Mouse (Mus musculus): ENCODE measurements around the gene Gusb.
"Not testable (repeated sequence)": the region's sequence is repeated elsewhere in the genome, so short reads cannot be mapped to it uniquely, and the experiment has no call there.

The Gusb gene

DNA sequence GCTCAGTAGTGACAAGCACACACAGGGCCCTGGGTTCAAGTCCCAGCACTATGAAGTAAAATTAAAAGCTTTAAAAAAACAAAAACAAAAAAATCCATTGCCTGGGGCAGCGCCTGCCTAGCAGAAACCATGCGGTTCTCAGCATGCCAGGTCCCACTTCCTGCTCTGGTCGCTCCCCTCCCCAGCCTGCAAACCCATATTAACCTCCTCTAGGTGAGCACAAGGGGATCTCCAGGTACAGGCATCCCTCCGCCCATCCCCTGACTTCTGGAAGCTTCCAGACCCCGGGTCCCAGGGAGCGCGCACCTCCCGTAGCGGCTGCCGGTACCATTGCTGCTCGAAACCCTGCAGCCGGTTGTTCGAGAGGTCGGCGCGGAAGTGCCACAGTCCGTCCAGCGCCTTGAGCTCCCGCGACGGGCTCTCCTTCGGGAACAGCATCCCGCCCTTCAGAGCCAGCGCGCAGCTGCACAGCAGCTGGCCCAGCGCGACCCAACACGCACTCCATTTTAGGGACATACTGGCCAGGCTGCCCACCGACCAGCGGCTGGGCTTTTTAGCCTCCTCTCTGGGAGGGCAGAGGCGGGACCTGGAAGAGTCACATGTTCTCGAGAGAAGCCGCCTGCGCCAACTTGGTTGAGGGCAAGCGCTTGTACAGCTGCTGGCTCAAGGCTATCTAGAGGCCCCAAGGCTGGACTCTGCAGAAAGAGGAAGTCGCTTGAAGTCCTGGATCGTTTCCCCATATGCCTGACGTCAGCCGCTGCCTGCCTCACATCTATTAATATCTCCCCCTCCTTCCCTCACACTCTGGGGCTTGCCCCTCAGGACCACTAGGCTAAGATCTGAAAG is at the start of gene Gusb:
Gene Gusb (minus strand): TSS at position 749 of the 846 bp plus-strand sequence.
- peak; percentile 81 for DNase-seq

DNA sequence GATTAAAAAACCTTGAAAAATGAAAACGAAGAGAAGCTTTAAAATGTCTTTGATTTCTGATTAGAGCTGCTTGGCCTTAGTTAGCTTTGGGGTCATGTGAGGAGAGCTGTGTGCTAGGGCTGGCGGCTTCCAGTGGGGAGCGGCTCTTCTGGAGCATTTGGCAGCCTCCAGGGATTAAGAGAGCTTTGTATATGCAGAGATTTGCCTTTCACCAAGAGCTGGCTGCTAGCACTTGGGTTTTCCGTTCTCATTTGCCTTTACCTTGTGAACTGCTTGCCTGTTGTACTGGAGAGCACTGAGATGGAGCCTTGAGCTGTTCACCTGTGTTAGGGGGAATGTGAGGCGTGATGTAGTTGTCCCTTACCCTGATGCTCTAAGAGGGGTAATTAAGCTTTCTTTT is 49.7 kb upstream of the Gusb start:
- DNase-seq = no peak

DNA sequence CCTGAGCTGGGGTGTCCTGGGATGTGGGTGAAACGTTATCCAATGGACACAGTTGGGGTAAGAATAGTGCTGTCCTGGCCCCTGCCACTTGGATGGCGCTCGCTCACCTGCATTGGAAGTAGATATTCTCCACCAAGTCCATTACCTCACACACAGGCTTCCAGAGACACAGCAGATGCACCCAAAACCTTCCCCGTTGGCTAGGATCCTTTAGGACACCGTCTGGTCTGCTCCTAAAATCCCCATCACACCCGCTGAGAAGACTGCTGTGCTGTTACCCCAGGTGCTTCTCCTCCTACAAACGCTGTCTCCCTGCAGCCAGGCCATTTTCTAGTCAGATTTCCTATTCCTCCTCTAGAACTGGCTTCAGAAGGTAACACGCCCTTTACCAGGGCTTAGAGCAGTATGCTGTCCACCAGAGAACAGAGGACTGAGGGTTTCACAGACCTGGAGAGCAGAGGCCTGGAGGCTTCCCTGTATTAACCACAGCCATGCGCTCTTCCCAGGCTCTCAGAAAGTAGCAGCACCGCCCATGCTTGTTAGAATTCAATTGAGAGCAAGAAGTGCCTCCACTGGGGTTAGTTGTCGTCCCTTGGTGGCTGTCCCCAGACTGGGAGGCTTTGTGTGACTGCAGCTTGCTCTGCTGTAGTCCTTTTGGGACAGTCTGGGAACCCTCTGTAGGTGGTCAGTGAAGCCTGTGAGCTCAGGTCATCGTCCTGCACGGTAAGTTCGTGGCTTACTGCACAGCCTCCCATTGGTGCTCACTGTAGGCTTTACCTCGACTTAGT is 48.4 kb upstream of the Gusb start:
- DNase-seq = no peak

DNA sequence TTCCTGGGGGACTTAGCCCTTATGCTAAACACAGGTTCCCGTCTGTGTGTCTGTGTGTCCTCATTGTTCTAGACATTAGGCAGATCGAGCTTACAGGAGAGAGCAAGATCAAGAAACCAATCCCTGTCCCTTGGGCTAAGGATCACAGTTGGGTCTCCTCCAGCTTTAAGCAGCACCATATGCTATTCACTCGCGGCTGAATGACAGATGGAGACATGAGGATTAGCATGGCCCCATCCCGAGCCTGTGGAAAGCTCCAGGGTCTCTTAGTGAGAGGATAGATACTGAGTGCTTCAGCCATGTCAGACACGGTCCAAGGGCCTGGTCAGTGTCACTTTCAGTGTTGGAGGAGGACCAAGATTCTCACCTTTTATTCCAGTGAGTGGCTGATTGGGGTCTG is 47.6 kb upstream of the Gusb start:
- no peak for DNase-seq

DNA sequence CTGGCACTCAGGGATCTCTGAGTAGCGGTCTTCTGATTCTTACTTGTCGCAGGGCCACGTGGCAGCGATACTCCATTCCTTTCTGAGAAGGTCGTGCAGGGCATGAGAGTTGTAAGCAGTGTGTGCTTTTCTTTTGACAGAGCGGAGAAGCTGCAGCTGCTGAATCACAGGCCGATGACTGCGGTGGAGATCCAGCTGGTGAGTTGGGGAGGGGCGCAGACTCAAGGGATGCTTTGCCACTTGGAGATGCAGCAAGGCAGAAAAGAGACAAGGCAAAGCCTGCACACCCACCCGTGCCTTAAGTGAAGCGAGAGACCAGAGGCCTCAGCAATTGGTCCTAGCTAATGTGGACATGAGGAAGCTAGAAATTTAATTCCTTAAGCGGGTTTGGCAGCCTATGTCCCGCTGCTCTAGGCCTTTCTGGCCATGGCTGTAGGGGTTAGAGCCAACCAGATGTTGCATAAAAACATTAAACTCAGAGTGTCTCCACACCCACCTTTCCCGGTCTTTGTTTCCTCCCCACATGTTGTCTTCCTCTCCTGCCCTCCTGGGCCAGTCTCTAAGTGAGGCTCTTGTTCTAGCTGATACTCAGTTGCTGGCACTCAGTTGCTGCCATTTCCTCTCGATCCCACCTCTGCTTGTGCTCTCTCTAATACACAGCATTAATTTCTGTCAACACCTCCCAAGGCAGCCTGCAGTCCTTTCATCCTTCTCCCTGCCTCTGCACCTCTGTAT is 46.1 kb upstream of the Gusb start:
- DNase-seq = no peak

DNA sequence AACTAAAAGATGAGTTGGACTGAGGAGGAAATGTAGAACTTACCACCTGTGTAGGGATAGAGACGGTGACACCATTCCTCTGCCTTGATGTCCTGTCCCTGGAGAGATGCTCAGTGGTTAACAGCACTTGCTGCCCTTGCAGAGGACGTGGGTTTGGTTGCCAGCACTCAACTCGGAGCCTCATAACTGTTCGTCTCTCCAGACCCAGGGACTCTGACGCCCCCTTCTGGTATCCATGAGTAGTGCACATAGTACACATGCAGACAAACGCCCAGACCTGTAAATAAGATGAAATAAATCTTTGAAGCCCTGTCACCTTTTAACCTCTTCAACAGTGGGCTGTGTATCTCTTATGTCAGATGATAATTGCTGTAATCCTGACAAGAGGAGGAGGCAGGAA is 44.2 kb upstream of the Gusb start:
- DNase-seq = no peak

DNA sequence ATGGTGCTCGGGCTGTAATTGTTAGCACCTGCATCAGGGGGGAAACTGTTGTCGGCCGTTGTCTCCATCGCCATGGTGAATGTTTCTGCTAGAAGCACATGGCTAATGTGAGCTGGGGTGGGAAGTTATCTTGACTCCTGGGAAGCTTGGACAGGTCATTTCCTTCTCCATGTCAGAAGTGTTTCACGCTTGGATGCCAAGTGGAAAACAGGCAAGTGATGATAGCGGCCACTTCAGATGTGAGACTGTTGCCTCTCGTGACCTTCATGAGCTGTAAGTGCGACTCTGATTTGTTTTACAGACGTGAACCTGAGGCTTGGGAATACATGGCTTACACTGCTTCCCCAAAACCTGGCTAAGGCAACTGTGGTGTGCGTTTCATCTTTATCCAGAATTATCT is 43.7 kb upstream of the Gusb start:
- no peak for DNase-seq

DNA sequence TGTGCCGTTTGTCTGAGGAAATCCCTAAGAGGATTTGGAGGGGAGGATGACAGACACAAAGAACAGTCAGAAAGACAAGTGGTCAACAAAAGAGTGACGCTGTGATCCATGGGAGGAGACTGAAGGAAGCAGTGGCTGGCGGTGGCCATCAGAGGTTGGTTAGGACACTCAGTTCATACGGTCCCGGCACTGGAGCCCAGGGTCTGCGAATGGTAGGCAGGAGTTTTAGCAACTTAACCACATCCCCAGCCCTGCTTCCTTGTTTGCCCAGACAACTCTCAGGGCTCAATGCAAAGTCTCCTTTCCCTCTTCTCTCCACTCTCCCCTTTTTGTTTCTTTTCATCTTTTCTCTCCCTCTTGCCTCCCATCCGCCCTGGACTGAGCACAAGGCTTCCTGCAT is 43.3 kb upstream of the Gusb start:
- no peak for DNase-seq

DNA sequence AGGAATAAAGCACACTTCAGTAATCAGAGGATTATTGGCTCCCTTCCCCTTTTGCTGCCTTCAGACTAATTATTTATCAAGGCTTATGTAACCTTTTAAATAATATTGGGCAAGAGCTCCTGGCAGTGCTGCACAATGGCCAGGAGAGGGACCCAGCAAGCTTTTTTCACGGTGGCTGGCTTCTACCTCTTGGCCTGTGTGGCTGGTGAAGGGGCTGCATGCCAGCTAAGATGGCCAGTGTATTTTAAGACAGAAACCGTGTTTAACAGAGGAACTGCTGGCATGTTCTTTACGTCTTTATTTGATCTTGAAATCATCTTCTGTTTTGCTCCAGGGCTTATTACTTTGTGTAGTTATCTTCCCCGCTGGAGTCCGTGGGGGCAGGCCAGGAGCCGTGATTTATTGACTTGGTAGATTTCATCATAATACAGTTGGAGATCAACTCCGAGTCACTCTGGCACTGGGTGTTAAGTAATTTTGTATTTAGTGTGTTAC is 41.4 kb upstream of the Gusb start:
- peak; percentile 78 for DNase-seq

DNA sequence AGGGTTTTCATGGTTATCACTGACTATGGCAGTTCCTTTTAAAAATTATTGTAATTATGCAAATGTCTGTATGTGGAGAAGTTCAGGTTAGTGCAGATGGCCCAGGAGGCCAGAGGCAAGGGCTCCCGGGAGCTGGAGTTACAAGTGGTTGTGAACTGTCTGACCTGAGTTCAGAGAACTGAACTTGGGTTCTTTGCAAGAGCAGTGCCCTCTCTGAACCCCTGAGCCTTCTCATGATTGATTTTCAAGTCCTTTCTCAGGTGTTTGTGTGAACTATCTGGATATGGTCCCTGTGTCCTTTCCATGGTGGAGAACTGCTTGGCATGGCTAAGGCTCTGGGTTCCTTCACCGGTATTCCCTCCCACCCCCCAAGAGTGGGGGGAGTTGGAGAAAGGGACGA is 40.9 kb upstream of the Gusb start:
- peak; percentile 14 for DNase-seq

DNA sequence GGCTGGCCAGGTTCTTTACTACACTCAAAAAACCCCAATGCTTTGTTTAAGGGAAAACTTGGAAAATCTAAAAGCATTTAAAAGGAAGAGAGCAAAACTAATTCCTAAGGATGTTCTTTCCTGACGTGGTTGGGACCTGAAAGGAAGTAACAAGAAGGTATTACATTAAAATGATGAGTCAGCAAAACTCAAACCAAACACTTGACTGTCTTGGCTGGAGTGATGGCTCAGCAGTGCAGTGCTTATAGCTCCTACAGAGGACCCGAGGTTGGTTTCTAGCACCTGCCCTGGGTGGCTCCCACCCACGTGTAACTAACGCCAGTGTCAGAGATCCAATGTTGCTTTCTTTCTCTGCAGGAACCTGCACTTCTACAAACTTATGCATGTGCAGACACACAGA is 38.4 kb upstream of the Gusb start:
- no peak for DNase-seq

DNA sequence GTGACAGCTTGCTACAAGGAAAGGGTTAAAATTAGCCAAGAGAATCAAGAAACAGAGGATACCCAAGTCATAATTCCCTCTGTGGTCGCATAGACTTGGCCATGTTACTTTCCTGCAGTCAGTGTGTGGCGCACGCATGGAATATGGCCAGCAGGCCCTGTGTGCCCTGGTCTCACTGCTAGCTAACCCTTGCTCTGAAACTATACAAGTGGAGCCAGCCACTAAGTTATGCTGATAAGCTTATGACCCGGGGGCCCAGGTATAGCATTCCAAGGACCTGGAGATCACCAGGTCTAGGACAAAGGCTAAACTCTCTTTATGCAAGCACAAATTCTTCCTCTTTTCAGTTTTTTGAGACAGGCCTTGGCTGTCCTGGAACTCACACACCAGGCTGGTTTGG is 37.9 kb upstream of the Gusb start:
- DNase-seq = no peak

DNA sequence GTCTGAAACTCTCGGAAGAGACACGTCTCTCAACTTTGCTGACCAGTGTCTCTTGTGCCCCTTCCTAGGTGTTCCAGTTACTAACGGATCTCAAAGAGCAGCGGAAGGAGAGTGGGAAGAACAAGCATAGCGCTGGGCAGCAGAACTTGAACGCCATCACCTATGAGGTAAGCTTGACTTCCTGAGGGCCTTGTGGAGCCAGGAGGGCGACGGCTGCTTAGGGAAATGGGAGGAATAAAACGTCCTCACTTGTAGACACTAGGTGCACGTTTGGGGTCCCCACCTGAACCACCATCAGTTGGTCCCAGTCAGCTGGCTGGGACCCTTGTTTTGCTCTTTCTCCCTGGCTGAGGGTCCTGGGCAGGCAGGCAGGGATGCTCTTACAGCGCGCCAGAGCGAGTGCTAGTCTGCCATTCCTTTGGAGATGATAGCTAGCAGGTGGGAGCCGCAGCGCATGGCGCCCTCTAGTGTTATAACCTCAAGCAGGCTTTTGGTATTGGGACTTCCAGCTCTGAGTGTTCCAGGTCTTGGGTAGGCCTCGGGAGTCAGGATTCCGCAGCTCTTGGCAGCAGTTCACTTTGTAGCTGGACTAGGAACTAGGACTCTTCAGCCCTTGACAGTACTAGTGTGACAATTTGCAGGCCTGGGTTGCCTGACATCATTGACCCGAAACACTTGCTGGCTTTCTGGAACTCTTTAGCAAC is 35.1 kb upstream of the Gusb start:
- peak; percentile 67 for DNase-seq

DNA sequence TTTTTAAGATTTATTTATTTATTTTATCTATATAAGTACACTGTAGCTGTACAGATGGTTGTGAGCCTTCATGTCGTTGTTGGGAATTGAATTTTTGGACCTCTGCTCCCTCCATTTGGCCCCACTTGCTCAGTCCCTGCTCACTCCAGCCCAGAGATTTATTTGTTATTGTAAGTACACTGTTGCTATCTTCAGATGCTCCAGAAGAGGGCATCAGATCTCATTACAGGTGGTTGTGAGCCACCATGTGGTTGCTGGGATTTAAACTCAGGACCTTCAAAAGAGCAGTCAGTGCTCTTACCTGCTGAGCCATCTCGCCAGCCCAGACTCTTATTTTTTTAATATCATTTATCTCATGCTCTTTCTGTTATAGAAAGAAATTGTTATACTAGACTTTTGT is 33.5 kb upstream of the Gusb start:
- DNase-seq = not testable (repeated sequence)

DNA sequence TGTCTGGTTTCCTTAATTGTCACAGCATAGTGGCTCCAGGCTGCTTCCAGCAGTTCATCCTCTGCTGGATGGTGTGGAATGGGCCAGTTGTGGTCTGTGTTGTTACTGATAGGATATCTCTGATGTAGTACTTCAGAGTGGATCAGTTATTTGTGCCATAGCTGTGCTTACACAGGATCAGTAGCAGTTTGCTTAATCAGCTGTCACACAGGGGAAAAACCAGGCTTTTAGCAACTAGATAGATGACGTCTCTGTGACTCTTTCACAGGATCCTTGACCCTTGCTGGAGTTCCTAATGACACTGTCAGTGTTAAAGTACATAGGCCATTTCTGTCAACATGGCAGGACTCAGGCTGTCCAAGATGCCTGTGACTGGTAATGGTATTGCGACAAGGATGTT is 31.0 kb upstream of the Gusb start:
- no peak for DNase-seq

DNA sequence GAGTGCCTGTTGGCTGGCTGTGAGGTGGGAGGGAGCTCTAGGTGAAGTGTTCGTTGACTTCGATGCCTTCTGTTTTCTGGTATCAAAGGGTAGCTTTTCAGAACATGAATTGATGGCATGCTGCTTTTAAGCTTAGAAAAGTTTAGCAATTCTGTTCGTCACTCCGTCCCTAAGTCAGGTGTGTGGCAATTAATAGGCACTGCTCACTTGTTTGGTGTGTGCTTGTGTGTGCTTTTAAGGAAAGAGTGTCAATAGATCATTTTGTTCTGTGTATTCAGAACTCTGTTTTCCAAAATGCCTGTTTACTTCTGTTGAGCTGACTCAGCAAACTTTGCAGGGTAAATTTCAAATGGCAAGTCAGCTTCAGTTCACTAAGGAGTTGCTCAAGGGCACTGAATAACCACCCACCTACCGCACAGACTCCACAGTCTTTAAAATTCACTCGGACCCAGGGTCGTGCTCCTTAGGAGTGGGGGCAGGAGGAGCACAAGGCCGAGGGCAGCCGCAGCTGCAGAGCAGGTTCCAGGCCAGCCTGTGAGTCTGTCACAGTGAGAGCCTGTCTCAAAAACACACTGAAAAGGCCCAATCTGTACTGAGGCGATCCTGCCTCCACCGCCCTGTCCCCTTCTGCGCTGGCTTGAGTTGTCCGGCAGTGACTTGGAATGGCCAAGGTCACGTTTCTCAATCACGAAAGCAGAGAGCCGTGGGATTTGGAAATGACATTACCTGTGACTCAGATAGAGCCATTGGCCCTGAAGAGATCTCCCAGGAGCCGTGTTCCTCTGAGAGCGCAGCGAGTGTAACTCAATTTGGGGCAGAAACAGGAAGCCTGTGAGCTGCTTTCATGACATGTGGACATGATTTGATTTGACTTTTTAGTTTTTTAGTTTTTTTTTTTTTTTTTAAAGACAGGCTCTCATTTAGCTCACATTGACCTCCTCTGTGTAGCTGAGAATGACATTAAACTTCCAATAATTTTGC is 28.9 kb upstream of the Gusb start:
- DNase-seq = no peak

DNA sequence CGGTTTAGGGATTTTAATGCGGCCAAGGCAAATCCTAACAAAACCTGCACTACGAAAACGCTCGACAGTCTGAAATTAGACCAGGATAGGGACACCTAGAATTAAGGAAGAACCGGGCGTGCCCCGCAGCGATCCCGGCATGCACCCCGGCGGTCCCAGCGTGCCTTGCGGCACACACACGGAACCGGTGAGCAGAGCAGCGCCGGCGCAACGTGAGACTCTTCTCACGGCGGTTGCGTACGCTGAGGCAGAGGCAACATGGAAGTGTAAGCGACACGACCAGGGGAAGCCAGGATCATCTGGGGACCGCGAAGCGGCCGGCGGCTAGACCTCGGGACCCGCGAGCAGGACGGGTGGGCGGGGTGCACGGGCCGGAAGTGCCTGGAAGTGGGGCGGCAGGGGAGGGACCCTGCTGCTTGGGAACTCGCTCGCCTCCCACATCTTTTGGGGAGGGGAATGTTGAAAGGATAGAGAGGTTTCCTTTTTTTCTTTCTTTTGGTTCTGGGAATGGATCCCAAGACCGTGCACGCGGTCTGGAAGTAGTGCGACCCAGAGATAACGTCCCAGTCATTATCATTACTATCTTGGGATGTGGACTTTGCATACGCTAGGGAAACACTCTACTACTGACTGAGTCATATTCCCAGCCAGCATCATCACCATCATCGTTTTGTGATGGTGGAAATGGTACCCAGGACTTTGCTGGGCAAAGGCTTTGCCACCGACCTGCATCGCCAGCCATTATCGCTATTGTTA is 26.5 kb upstream of the Gusb start, which contains the start of the genes Asl and Crcp:
Gene Asl (minus strand): TSS at position 106 of the 756 bp plus-strand sequence.
Gene Crcp (plus strand): TSS at position 149 of the 756 bp plus-strand sequence.
- peak; percentile 80 for DNase-seq

DNA sequence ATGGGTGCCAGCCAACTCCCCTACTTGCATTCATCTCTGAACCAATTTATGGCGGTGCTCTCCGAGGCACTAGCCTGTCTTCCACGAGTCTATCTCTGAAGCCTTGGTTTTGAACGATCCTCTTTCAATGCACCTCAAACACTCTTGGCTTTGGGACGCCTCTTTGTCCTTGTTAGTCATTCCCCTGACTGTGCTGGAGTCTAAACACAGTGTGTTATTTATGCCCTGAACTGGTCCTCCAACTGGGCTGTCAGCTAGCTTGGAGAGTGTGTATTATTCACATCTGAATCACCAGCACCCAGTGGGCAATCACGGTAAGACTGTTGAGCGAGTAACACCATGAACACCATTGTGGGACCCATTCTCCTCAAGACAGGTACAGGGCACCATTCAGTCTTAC is 24.8 kb upstream of the Gusb start:
- DNase-seq = no peak

DNA sequence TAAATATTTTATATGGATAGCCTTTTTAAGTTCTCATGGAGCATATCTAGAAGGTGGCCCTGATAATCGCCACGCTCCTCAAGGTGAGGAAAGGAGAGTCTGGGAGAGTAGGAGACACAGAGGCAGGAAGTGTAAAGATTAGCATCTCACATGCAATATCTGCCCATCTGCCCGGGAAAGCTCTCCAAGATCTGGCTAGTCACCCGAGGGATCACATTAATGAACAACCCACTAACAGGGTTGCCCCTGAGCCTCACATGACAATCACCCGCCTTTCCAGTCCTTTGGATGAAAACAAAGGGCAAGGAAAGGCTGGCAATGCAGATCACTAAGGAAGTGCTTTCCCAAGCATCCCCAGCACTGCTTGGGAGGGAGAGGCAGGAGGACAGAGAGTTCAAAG is 24.3 kb upstream of the Gusb start:
- peak; percentile 87 for DNase-seq

DNA sequence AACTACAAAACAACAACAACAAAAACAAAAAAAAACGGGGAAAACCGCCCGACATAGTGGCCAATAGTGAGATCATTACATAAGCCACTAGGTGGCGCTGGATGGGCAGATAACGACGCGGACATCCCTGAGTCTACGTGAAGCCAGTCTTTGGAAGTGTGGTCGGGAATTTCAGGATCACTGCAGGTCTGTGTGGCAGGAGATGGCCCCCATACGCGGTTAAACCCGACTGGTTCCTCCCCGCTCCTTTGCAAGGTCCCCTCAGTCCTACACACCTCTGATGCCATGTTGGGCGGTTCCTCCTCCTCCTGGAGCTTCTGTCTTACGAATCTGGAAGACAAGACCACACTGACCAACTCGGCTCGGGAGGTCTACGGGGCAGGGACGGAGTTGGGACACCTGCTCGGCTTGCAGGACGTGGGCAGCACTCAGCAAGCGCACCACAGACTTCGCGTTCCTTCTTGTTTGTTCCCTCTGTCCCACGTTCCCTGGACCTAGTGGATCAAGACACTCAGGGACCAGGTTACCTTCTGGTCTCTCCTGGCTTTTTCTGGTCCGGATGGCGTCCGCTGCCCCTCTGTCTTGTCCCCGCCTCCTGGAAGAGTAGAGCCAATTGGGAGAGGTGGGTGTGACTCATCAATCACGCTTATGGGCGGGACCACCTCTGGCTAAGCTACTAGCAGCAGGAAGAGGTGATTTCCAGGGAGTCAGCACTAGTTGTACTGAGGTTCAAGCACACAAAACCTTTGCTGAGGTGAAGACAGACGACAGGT is 21.1 kb upstream of the Gusb start:
- DNase-seq = peak; percentile 96

Data from kidney, adult 11 months (tissue).